Mouse (Mus musculus) layer of hippocampus, adult 9-10 months (tissue): ENCODE measurements around the gene Pitpnm2.

Experiments
- DNase-seq: peaks from one replicate; pipeline ENCODE4 v3.0.0; 2022; ENCODE audit warnings: low spot score

Pitpnm2 gene

GRCm38 (mm10) chr5:124093852-124094604 is 155.5 kb downstream of the Pitpnm2 start:
- DNase-seq, result no peak

GRCm38 (mm10) chr5:124093120-124093794 is 156.3 kb downstream of the Pitpnm2 start:
- no peak for DNase-seq

- no peak for DNase-seq
Measured at GRCm38 (mm10) chr5:124091951-124092406, 157.6 kb downstream of the Pitpnm2 start.

DNA sequence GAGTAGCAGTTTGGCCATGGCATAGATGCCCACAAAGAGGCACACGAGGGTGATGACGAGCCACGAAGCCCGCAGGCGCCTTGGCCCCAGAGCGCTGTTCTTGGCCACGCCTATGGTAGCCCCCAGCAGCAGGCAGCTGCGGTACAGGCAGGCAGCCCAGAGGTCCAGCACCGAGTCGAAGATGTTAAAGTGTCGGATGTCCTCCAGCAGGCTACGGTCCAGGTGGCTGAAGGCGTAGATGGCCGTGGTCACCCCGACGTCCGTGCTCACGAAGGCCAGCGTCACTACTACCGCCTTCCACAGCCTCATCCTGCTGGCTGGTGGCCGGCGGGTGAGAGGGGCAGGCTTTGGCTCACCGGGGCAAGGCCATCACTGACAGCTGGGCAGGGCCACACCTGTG is 159.7 kb downstream of the Pitpnm2 start:
- DNase-seq, result no peak

DNA sequence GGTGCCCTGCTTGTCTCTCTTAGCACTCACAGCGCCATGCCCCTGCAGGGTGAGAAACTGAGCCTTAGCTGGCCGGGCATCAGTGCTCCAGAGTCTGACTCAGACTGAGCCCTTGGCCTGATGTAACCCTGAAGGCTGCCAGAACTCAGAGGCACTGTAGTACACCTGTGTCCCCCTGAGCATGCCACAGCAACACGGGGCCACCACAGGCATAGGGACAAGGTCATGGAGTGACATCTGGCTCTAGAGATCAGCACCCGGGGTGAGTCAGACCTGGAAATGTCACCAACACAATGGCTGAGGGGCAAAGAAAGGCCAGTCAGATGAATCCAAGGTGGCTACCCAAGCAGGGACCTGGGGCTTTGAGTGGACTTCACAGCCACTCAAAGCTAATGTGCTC is 162.7 kb downstream of the Pitpnm2 start:
- no peak for DNase-seq

DNA sequence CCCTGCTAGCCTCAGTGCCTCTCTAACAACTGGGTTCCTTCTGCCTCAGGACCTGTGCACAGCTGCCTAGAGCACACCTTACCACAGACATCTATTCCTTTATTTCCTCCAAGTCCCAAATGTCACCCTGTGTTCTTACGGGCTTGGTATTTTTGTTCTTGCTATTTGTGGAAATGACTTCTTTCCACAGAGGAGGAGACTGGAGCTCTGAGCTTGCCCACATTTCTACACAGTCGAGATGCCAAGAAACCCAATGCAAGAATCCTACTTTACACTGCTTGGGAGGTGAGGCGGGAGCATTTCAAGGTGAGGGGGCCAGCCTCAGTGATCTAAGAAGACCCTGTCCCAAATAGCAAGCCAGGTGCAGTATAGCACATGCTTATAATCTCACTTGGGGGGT is 164.0 kb downstream of the Pitpnm2 start:
- no peak for DNase-seq

DNA sequence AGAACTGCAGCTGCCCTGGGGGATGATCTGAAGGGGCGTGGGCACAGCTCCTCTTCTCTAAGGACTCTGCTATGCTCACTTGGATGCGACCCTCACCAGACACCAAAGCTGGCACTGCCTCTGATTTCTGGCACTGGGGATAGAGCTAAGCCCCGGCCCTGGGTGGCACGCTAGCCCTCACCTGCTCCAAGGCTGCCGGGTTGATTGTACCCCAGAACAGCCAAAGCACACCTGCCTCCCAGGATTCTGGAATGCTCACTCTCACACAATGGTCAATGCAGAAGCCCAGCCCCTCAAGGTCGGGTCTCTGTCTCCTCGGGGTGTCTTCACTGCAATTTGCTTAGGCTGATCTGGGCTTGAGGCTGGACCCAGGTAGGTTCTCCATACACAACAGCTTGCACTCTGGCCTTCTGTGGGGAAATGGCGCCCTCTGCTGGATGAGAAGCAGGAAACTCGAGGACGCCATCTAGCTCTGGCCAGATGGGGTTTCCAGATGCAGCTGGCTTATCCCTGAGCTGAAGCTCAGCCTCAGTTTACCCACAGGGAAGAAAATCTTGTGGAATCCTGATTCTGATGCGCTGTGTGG is 164.9 kb downstream of the Pitpnm2 start:
- DNase-seq, result peak; percentile 68

GRCm38 (mm10) chr5:124083850-124084587 is 165.5 kb downstream of the Pitpnm2 start:
- DNase-seq, result no peak

GRCm38 (mm10) chr5:124082941-124083688 is 166.4 kb downstream of the Pitpnm2 start:
- no peak for DNase-seq

DNA sequence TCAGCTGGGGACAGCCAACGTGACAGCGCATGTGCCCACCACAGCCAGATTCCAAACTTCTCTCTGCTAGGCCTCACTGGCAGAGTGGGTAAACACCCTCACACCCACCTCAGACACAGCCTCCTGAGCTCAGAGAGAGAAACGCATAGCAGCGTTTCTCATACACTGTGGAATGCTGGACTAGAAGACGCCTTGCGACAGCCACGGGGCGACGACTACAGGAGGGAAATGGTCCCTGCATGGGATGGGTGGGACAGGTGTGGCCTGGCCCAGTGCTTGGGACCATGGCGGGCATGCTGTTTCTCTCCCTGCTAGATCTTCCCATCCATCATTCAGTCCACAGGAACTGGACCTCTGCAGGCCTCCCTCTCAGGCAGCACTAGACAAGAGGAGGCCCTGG is 167.1 kb downstream of the Pitpnm2 start:
- DNase-seq, result no peak

GRCm38 (mm10) chr5:124079880-124080279 is 169.7 kb downstream of the Pitpnm2 start:
- DNase-seq, result no peak

- peak; percentile 45 for DNase-seq
Measured at GRCm38 (mm10) chr5:124078794-124079416, 170.7 kb downstream of the Pitpnm2 start.

DNA sequence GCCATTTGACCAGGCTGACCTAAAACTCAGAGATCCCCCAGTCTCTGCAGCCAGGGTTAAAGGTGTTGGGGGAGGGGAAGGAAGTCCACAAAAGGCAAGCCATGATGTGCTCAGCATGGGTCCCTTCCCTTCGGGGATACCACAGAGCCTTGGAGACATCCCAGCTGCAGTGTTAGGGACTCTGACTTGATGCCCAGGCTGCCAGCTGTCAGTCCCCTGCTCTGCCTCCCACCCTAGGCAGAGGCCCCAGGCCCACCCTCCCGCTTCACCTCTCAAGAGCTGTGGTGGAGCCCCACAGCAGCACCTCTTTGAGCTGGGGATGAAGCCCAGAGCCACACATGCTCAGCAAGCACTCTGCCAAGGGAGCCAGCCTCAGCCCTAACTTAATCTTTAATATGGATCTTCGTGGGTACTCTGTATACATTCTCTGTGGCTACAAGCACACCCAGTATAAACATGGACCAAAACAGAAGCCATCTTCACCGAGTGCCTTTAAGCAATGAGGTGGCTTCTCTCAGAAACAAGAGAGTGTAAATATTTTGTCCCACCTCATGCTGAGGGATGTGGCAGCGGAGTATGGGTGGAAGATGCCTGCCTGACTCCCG is 171.6 kb downstream of the Pitpnm2 start:
- no peak for DNase-seq

GRCm38 (mm10) chr5:124077241-124077640 is 172.3 kb downstream of the Pitpnm2 start:
- DNase-seq, result no peak

DNA sequence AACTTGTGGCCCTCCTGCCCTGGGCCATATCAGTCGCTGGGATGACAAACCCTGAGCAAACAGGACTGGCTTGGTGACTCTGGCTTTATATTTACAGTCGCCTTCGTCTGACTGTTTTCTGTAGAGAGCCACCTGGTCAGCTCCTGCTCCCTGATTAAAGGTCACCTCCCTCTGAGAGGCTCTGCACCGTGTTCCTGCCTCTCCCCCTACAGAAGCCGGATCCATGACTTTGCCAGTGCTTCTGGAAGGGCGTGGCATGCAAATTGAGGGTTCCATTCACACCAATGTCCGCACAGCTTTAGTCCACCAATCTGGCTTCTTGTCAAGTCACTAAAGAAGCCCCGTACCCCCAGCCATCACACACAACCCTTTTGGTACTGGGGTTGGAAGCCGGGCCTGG is 173.0 kb downstream of the Pitpnm2 start:
- DNase-seq, result no peak

- no peak for DNase-seq
Measured at GRCm38 (mm10) chr5:124075716-124076115, 173.8 kb downstream of the Pitpnm2 start.

DNA sequence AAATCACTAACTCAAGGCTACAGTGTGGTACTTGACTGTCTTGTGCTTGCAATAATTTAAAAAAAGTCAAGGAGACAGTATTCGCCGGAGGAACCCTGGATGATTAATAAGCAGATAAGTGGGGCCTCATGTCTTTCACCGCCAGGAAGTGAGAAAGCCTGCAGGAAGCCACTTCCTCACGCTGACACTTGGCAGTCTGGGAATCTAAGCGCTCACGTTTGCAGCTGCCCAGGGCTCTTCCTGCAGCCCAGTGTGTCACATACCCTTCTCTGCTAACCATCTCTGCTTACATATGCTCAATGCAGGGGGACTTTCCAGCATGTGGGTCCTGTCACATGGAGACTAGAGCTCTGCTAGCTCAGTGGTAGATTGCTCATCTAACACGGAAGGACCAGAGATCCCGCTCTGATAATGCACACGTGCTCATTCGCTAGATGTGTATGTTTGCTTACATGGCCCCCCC is 174.7 kb downstream of the Pitpnm2 start:
- no peak for DNase-seq

GRCm38 (mm10) chr5:124073682-124074081 is 175.9 kb downstream of the Pitpnm2 start:
- no peak for DNase-seq

DNA sequence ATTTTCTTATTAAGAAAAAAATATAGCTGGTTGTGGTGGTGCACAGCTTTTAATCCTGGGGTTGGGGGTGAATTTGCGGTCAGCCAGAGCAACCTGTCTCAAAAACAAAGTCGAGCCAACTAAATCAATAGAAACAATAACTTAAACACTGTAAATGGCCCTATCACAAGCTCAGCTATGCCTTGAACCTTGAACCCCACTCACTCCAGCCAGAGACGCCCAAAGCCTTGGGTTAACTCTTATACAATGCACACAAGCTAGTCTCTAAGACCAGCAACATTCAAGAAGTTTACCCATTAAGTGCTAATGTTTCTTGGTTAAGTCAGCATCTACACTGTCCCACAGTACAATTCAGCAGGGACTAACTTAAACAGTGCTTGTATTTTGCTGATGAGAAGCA is 179.9 kb downstream of the Pitpnm2 start:
- no peak for DNase-seq
